11 mouse cellular contexts compared by ENCODE assay signal in genomic region chr13:96435793-96436192, GRCm38 (mm10). TPM values are rescaled to one million over a fixed set of nuclear protein-coding genes. Genes with fewer than 3 reads are reported as not detected.
DNase-seq lines count a peak whose midpoint lies in the region; ATAC-seq and TF ChIP-seq lines count a peak whose summit lies in the region.
"Had no signal": no experiment of that assay in that cellular context is flagged by ENCODE, and none has a peak within 500 bp of the region (broad histone marks: within the 10 kb centered on the region; RNA-seq: fewer than 3 reads in every experiment).

No protein-coding gene starts in this region.

- no peak overlapping the region for H3K9ac ChIP-seq in hindbrain, embryonic 15.5 days
- no peak overlapping the region for H3K9ac ChIP-seq in liver, postnatal 0 days (replicated peaks)
- H3K9ac ChIP-seq: forebrain, postnatal 0 days; liver, embryonic 15.5 days had no signal

- peak; percentile 31; the same call in 1 of the 2 replicates for TF ChIP-seq CTCF in liver, postnatal 0 days (IDR thresholded peaks at IDR 0.05; ENCODE audit: low read depth)

- peak; percentile 26 to 36 for DNase-seq in cerebellum, postnatal 10 days
- DNase-seq in cerebellum, postnatal 36 days = no peak
- DNase-seq in embryo, embryonic 11 days = peak; percentile 62
- DNase-seq in liver, postnatal 0 days = peak; percentile 41
- no peak for DNase-seq in urinary bladder, postnatal 10 days (ENCODE audit: low spot score)
- no peak for DNase-seq in urinary bladder, postnatal 14 days (ENCODE audit: low spot score)
- no peak for DNase-seq in T-cell, adult 2 months (ENCODE audit: low spot score)
- DNase-seq: forebrain, postnatal 0 days had no signal

- no peak overlapping the region for H3K27ac ChIP-seq in hindbrain, embryonic 15.5 days (replicated peaks)
- H3K27ac ChIP-seq in liver, postnatal 0 days (ENCODE audit: low read depth) = no peak overlapping the region
- H3K27ac ChIP-seq: liver, embryonic 15.5 days had no signal

- 0 out of 2 replicates have a peak overlapping the region, but pooled peaks have one; percentile 9 for H3K4me2 ChIP-seq in hindbrain, embryonic 15.5 days
- H3K4me2 ChIP-seq in liver, postnatal 0 days (ENCODE audit: low read depth, low read length) = peak overlapping the region; percentile 42; the same call in 1 of the 2 replicates
- H3K4me2 ChIP-seq: liver, embryonic 15.5 days had no signal

- H3K4me3 ChIP-seq in hindbrain, embryonic 15.5 days = no peak overlapping the region
- no peak overlapping the region for H3K4me3 ChIP-seq in liver, postnatal 0 days (ENCODE audit: low read depth, low read length)
- H3K4me3 ChIP-seq: liver, embryonic 15.5 days had no signal

- H3K9me3 ChIP-seq in hindbrain, embryonic 15.5 days = no peaks in the 10 kb centered on the region
- H3K9me3 ChIP-seq in liver, postnatal 0 days (ENCODE audit: low read length) = 0 out of 2 replicates have a peak, but pooled peaks cover 2% of the 10 kb centered on the region
- H3K9me3 ChIP-seq: liver, embryonic 15.5 days had no signal

- WGBS in hindbrain, embryonic 15.5 days = 32% methylated on average over 12 of the region's 13 CpGs
- WGBS in liver, postnatal 0 days (ENCODE audit: insufficient replicate concordance) = 27% methylated on average over 11 of the region's 13 CpGs

- TF ChIP-seq EP300 in liver, postnatal 0 days (IDR thresholded peaks at IDR 0.05; ENCODE audit: low read depth) = no peak

- H3K36me3 ChIP-seq in hindbrain, embryonic 15.5 days = no peaks in the 10 kb centered on the region
- no peaks in the 10 kb centered on the region for H3K36me3 ChIP-seq in liver, postnatal 0 days (replicated peaks; ENCODE audit: insufficient read depth, low read length)
- H3K36me3 ChIP-seq: liver, embryonic 15.5 days had no signal

- no peaks in the 10 kb centered on the region for H3K27me3 ChIP-seq in hindbrain, embryonic 15.5 days
- H3K27me3 ChIP-seq in liver, postnatal 0 days (ENCODE audit: insufficient read depth, low read length) = no peaks in the 10 kb centered on the region
- H3K27me3 ChIP-seq: liver, embryonic 15.5 days had no signal

- H3K4me1 ChIP-seq in hindbrain, embryonic 15.5 days (replicated peaks) = no peaks in the 10 kb centered on the region
- peaks cover 28% of the 10 kb centered on the region for H3K4me1 ChIP-seq in liver, postnatal 0 days (ENCODE audit: insufficient read depth)

- ATAC-seq in hindbrain, embryonic 15.5 days (ENCODE audit: low FRiP score, low read depth) = no peak
- ATAC-seq in liver, postnatal 0 days = no peak
- ATAC-seq: forebrain, postnatal 0 days had no signal

RNA-seq across cellular contexts. Expression of gene Ankdd1b, which starts 35.2 kb away (rescaled TPM):
- not detected in 2 replicates for polyA plus RNA-seq in hindbrain, embryonic 15.5 days (2015; fragmentation: Nextera tagmentation; extraction: Ambion mirVana)
- polyA plus RNA-seq in liver, postnatal 0 days (2015; fragmentation: Nextera tagmentation; extraction: Ambion mirVana) = not detected in 2 replicates
- polyA plus RNA-seq: forebrain, postnatal 0 days; liver, embryonic 15.5 days; small intestine, adult 2 months had no signal

RNA-seq across cellular contexts. Expression of gene Poc5, which starts 47.7 kb away (rescaled TPM):
- polyA plus RNA-seq in hindbrain, embryonic 15.5 days (2015; fragmentation: Nextera tagmentation; extraction: Ambion mirVana) = 18.7 and 19.5 TPM in 2 replicates
- 3.7 and 4.2 TPM in 2 replicates for polyA plus RNA-seq in liver, postnatal 0 days (2015; fragmentation: Nextera tagmentation; extraction: Ambion mirVana)

RNA-seq across cellular contexts. Expression of gene Gm17622, which starts 54.7 kb away (rescaled TPM):
- not detected in 2 replicates for polyA plus RNA-seq in hindbrain, embryonic 15.5 days (2015; fragmentation: Nextera tagmentation; extraction: Ambion mirVana)
- polyA plus RNA-seq in liver, postnatal 0 days (2015; fragmentation: Nextera tagmentation; extraction: Ambion mirVana) = not detected in 2 replicates
- polyA plus RNA-seq: forebrain, postnatal 0 days; liver, embryonic 15.5 days; small intestine, adult 2 months had no signal

Comparison
In these comparisons a context has a peak if more than half of its experiments do, and no peak if none do; other contexts are left out.
1. DNase-seq: peak in cerebellum, postnatal 10 days (2 of 2), embryo, embryonic 11 days (single experiment) and liver, postnatal 0 days (single experiment); none in cerebellum, postnatal 36 days (0 of 2), urinary bladder, postnatal 10 days (single experiment), urinary bladder, postnatal 14 days (single experiment) and T-cell, adult 2 months (single experiment).